Mouse (Mus musculus): ENCODE results near the gene Cdh26.

DNA sequence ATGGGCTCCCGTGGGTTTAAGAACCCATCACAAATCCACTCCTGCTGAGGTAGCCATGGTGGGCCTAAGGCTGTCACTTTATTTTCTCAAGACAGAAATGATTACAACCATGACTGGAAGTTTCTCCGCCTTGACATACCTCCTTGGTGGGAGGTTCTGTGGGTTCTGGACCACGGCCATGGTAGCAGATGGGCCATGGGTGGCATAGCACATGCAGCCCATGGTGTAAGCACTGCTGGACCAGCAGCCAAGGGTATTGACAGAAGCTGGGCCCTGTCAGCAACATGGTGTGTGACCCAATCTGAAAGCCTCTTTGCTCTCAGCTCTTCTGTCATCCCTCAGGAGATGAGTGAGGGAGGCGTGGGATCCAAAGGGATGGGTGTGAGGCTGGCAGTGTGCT, 106.2 kb downstream of the Cdh26 start:
- no peak for TF ChIP-seq TAL1 (IDR thresholded peaks at IDR 0.05; ENCODE audit: low read length)
- no peak for TF ChIP-seq GATA1 (IDR thresholded peaks at IDR 0.05; ENCODE audit: low read length)
